Mouse (Mus musculus): ENCODE measurements around the gene Npb. TPM values are rescaled to one million over a fixed set of nuclear protein-coding genes. Genes with fewer than 3 reads are reported as not detected.

Npb gene
- polyA plus RNA-seq, 1 experiment from 2014 or later, result not detected

- H3K4me1 ChIP-seq (ENCODE audit: control insufficient read depth, insufficient read depth, low read length), result peaks cover 3% of the 10 kb centered on the region; the same call in 1 of the 2 replicates
- WGBS, result 77% methylated on average over 35 of the region's 35 CpGs
Observed at GRCm38 (mm10) chr11:120647047-120647830, 39.0 kb downstream of the Npb start.

GRCm38 (mm10) chr11:120648001-120648476 lies 39.8 kb downstream of the Npb start, which contains the start of gene Myadml2:
Myadml2 (minus strand) TSS chr11:120648158.
- peaks cover 5% of the 10 kb centered on the region; the same call in 1 of the 2 replicates for H3K27me3 ChIP-seq (ENCODE audit: control insufficient read depth, insufficient read depth, low read length)
- H3K4me3 ChIP-seq (ENCODE audit: low read depth, low read length), result no peak within 1 kb of the TSS
- peaks cover under 1% of the 10 kb centered on the region; the same call in 1 of the 2 replicates for H3K4me1 ChIP-seq (ENCODE audit: control insufficient read depth, insufficient read depth, low read length)
- no peaks in the 10 kb centered on the region for H3K36me3 ChIP-seq (replicated peaks; ENCODE audit: control insufficient read depth, insufficient read depth, low read depth, low read length)
- ATAC-seq (replicated peaks; ENCODE audit: insufficient number of reproducible peaks, low FRiP score, low TSS enrichment, low read depth), result no peak
- DNase-seq (ENCODE audit: low spot score), result peak; percentile 32
- no peaks in the 10 kb centered on the region for H3K9me3 ChIP-seq (replicated peaks; ENCODE audit: control insufficient read depth, low read length)
- H3K9ac ChIP-seq (replicated peaks; ENCODE audit: low read length), result peak within 1 kb of the TSS; percentile 1; the same call in 1 of the 2 replicates
- no peak within 1 kb of the TSS for H3K27ac ChIP-seq (replicated peaks; ENCODE audit: low read depth, low read length)
- peak within 1 kb of the TSS; percentile 4; the same call in 1 of the 2 replicates for H3K4me2 ChIP-seq (ENCODE audit: low read depth, low read length)
- WGBS, result 2% methylated on average over 13 of the region's 13 CpGs

More at GRCm38 (mm10) chr11:120647047-120647830, 39.0 kb downstream of the Npb start:
- Histone ChIP-seq H3K27me3 (ENCODE audit: control insufficient read depth, insufficient read depth, low read length) (peaks cover 5% of the 10 kb centered on the region; the same call in 1 of the 2 replicates), H3K27ac (replicated peaks; ENCODE audit: low read depth, low read length) (no peak overlapping the region), H3K4me2 (ENCODE audit: low read depth, low read length) (no peak overlapping the region; the same call in 1 of the 2 replicates), H3K9ac (replicated peaks; ENCODE audit: low read length) (no peak overlapping the region; the same call in 1 of the 2 replicates), H3K4me3 (ENCODE audit: low read depth, low read length) (no peak overlapping the region), H3K9me3 (replicated peaks; ENCODE audit: control insufficient read depth, low read length) (no peaks in the 10 kb centered on the region), H3K36me3 (replicated peaks; ENCODE audit: control insufficient read depth, insufficient read depth, low read depth, low read length) (no peaks in the 10 kb centered on the region)
- no peak for DNase-seq (ENCODE audit: low spot score)
- no peak for ATAC-seq (replicated peaks; ENCODE audit: insufficient number of reproducible peaks, low FRiP score, low TSS enrichment, low read depth)

GRCm38 (mm10) chr11:120651872-120652271 lies 43.6 kb downstream of the Npb start:
- H3K4me3 ChIP-seq (ENCODE audit: low read depth, low read length), result no peak overlapping the region
- WGBS, result 68% methylated on average over 3 of the region's 3 CpGs
- no peaks in the 10 kb centered on the region for H3K4me1 ChIP-seq (ENCODE audit: control insufficient read depth, insufficient read depth, low read length)
- DNase-seq (ENCODE audit: low spot score) (no peak), ATAC-seq (replicated peaks; ENCODE audit: insufficient number of reproducible peaks, low FRiP score, low TSS enrichment, low read depth) (no peak)
- no peaks in the 10 kb centered on the region for H3K36me3 ChIP-seq (replicated peaks; ENCODE audit: control insufficient read depth, insufficient read depth, low read depth, low read length)
- no peaks in the 10 kb centered on the region for H3K9me3 ChIP-seq (replicated peaks; ENCODE audit: control insufficient read depth, low read length)
- H3K9ac ChIP-seq (replicated peaks; ENCODE audit: low read length), result no peak overlapping the region
- peaks cover 5% of the 10 kb centered on the region; the same call in 1 of the 2 replicates for H3K27me3 ChIP-seq (ENCODE audit: control insufficient read depth, insufficient read depth, low read length)
- no peak overlapping the region for H3K4me2 ChIP-seq (ENCODE audit: low read depth, low read length)
- no peak overlapping the region for H3K27ac ChIP-seq (replicated peaks; ENCODE audit: low read depth, low read length)

- 66% methylated on average over 3 of the region's 3 CpGs for WGBS
- Histone ChIP-seq H3K27ac (replicated peaks; ENCODE audit: low read depth, low read length) (no peak overlapping the region), H3K4me2 (ENCODE audit: low read depth, low read length) (no peak overlapping the region), H3K4me1 (ENCODE audit: control insufficient read depth, insufficient read depth, low read length) (peaks cover 3% of the 10 kb centered on the region; the same call in 1 of the 2 replicates), H3K9me3 (replicated peaks; ENCODE audit: control insufficient read depth, low read length) (no peaks in the 10 kb centered on the region), H3K4me3 (ENCODE audit: low read depth, low read length) (no peak overlapping the region), H3K9ac (replicated peaks; ENCODE audit: low read length) (no peak overlapping the region), H3K27me3 (ENCODE audit: control insufficient read depth, insufficient read depth, low read length) (peaks cover 22% of the 10 kb centered on the region), H3K36me3 (replicated peaks; ENCODE audit: control insufficient read depth, insufficient read depth, low read depth, low read length) (no peaks in the 10 kb centered on the region)
- ATAC-seq (replicated peaks; ENCODE audit: insufficient number of reproducible peaks, low FRiP score, low TSS enrichment, low read depth), result no peak
- DNase-seq (ENCODE audit: low spot score), result no peak
Observed at GRCm38 (mm10) chr11:120654741-120655140, 46.5 kb downstream of the Npb start.

- H3K4me2 ChIP-seq (ENCODE audit: low read depth, low read length), result no peak overlapping the region
- H3K4me1 ChIP-seq (ENCODE audit: control insufficient read depth, insufficient read depth, low read length), result peaks cover 9% of the 10 kb centered on the region
- H3K9ac ChIP-seq (replicated peaks; ENCODE audit: low read length), result no peak overlapping the region
- no peaks in the 10 kb centered on the region for H3K36me3 ChIP-seq (replicated peaks; ENCODE audit: control insufficient read depth, insufficient read depth, low read depth, low read length)
- H3K27ac ChIP-seq (replicated peaks; ENCODE audit: low read depth, low read length), result no peak overlapping the region
- 82% methylated on average over 4 of the region's 4 CpGs for WGBS
- no peaks in the 10 kb centered on the region for H3K9me3 ChIP-seq (replicated peaks; ENCODE audit: control insufficient read depth, low read length)
- H3K27me3 ChIP-seq (ENCODE audit: control insufficient read depth, insufficient read depth, low read length), result peaks cover 48% of the 10 kb centered on the region
- ATAC-seq (replicated peaks; ENCODE audit: insufficient number of reproducible peaks, low FRiP score, low TSS enrichment, low read depth) (no peak), DNase-seq (ENCODE audit: low spot score) (no peak)
- no peak overlapping the region for H3K4me3 ChIP-seq (ENCODE audit: low read depth, low read length)
Observed at GRCm38 (mm10) chr11:120657301-120657700, 49.0 kb downstream of the Npb start.

Small RNA genes lying within 50 kb of the gene (microRNA-seq; reads per million reads assigned to microRNA genes)
- gene Mir6936 (ENCODE audit: borderline number of aligned reads), result 1.4 reads per million

Other genes starting within 250 kb of the Npb start
- 0.20 and 0.28 TPM in 2 replicates for gene Fscn2, start 246.9 kb upstream of the Npb start, polyA plus RNA-seq (2014; fragmentation: Nextera tagmentation; extraction: Ambion mirVana)
- 20.5 and 24.2 TPM in 2 replicates for gene Faap100, start 229.7 kb upstream of the Npb start, polyA plus RNA-seq (2014; fragmentation: Nextera tagmentation; extraction: Ambion mirVana)
- 42.5 and 44.2 TPM in 2 replicates for gene Nploc4, start 170.8 kb upstream of the Npb start, polyA plus RNA-seq (2014; fragmentation: Nextera tagmentation; extraction: Ambion mirVana)
- 0.56 and 1.2 TPM in 2 replicates for gene Tspan10, start 165.8 kb upstream of the Npb start, polyA plus RNA-seq (2014; fragmentation: Nextera tagmentation; extraction: Ambion mirVana)
- gene Pde6g, start 155.0 kb upstream of the Npb start, polyA plus RNA-seq (2014; fragmentation: Nextera tagmentation; extraction: Ambion mirVana), result 0.48 TPM in 1 of 2 replicates, not detected in the other
- gene Oxld1, start 150.4 kb upstream of the Npb start, polyA plus RNA-seq (2014; fragmentation: Nextera tagmentation; extraction: Ambion mirVana), result 12.2 and 13.0 TPM in 2 replicates
- gene Ccdc137, start 150.4 kb upstream of the Npb start, polyA plus RNA-seq (2014; fragmentation: Nextera tagmentation; extraction: Ambion mirVana), result 26.7 and 28.5 TPM in 2 replicates
- 52.3 and 60.5 TPM in 2 replicates for gene Arl16, start 140.9 kb upstream of the Npb start, polyA plus RNA-seq (2014; fragmentation: Nextera tagmentation; extraction: Ambion mirVana)
- 161 and 162 TPM in 2 replicates for gene Mrpl12, start 123.9 kb upstream of the Npb start, polyA plus RNA-seq (2014; fragmentation: Nextera tagmentation; extraction: Ambion mirVana)
- gene Slc25a10, start 116.6 kb upstream of the Npb start, polyA plus RNA-seq (2014; fragmentation: Nextera tagmentation; extraction: Ambion mirVana), result 46.9 and 53.6 TPM in 2 replicates
- gene Gcgr, start 77.8 kb upstream of the Npb start, polyA plus RNA-seq (2014; fragmentation: Nextera tagmentation; extraction: Ambion mirVana), result 0.43 and 0.91 TPM in 2 replicates
- gene Mcrip1, start 58.8 kb upstream of the Npb start, polyA plus RNA-seq (2014; fragmentation: Nextera tagmentation; extraction: Ambion mirVana), result 223 and 249 TPM in 2 replicates
- gene Ppp1r27, start 57.3 kb upstream of the Npb start, polyA plus RNA-seq (2014; fragmentation: Nextera tagmentation; extraction: Ambion mirVana), result not detected in 2 replicates
- gene P4hb, start 35.2 kb upstream of the Npb start, polyA plus RNA-seq (2014; fragmentation: Nextera tagmentation; extraction: Ambion mirVana), result 626 and 629 TPM in 2 replicates
- gene Arhgdia, start 26.9 kb upstream of the Npb start, polyA plus RNA-seq (2014; fragmentation: Nextera tagmentation; extraction: Ambion mirVana), result 511 and 567 TPM in 2 replicates
- 748 and 893 TPM in 2 replicates for gene Alyref, start 10.1 kb upstream of the Npb start, polyA plus RNA-seq (2014; fragmentation: Nextera tagmentation; extraction: Ambion mirVana)
- gene Anapc11, start 10.1 kb upstream of the Npb start, polyA plus RNA-seq (2014; fragmentation: Nextera tagmentation; extraction: Ambion mirVana), result 177 and 197 TPM in 2 replicates
- 75.3 and 76.9 TPM in 2 replicates for gene Pcyt2, start 9.5 kb downstream of the Npb start, polyA plus RNA-seq (2014; fragmentation: Nextera tagmentation; extraction: Ambion mirVana)
- 20.7 and 20.8 TPM in 2 replicates for gene Sirt7, start 16.8 kb downstream of the Npb start, polyA plus RNA-seq (2014; fragmentation: Nextera tagmentation; extraction: Ambion mirVana)
- gene Mafg, start 25.1 kb downstream of the Npb start, polyA plus RNA-seq (2014; fragmentation: Nextera tagmentation; extraction: Ambion mirVana), result 16.7 and 18.1 TPM in 2 replicates
- 26.3 and 27.1 TPM in 2 replicates for gene Pycr1, start 35.3 kb downstream of the Npb start, polyA plus RNA-seq (2014; fragmentation: Nextera tagmentation; extraction: Ambion mirVana)
- not detected in 2 replicates for gene Myadml2, start 39.7 kb downstream of the Npb start, polyA plus RNA-seq (2014; fragmentation: Nextera tagmentation; extraction: Ambion mirVana)
- 2.5 and 3.2 TPM in 2 replicates for gene Notum, start 52.7 kb downstream of the Npb start, polyA plus RNA-seq (2014; fragmentation: Nextera tagmentation; extraction: Ambion mirVana)
- 99.6 and 107 TPM in 2 replicates for gene Aspscr1, start 64.5 kb downstream of the Npb start, polyA plus RNA-seq (2014; fragmentation: Nextera tagmentation; extraction: Ambion mirVana)
- gene Cenpx, start 105.3 kb downstream of the Npb start, polyA plus RNA-seq (2014; fragmentation: Nextera tagmentation; extraction: Ambion mirVana), result 118 and 124 TPM in 2 replicates
- gene Lrrc45, start 105.4 kb downstream of the Npb start, polyA plus RNA-seq (2014; fragmentation: Nextera tagmentation; extraction: Ambion mirVana), result 35.0 and 35.9 TPM in 2 replicates
- gene Rac3, start 113.0 kb downstream of the Npb start, polyA plus RNA-seq (2014; fragmentation: Nextera tagmentation; extraction: Ambion mirVana), result 9.7 and 10.9 TPM in 2 replicates
- 10.7 and 11.7 TPM in 2 replicates for gene Dcxr, start 118.8 kb downstream of the Npb start, polyA plus RNA-seq (2014; fragmentation: Nextera tagmentation; extraction: Ambion mirVana)
- gene Cbr2, start 123.6 kb downstream of the Npb start, polyA plus RNA-seq (2014; fragmentation: Nextera tagmentation; extraction: Ambion mirVana), result 3.3 and 3.7 TPM in 2 replicates
- 9.0 and 11.0 TPM in 2 replicates for gene Hmga1b, start 154.3 kb downstream of the Npb start, polyA plus RNA-seq (2014; fragmentation: Nextera tagmentation; extraction: Ambion mirVana)
- 16.2 and 21.2 TPM in 2 replicates for gene Rfng, start 175.7 kb downstream of the Npb start, polyA plus RNA-seq (2014; fragmentation: Nextera tagmentation; extraction: Ambion mirVana)
- 262 and 276 TPM in 2 replicates for gene Gps1, start 175.8 kb downstream of the Npb start, polyA plus RNA-seq (2014; fragmentation: Nextera tagmentation; extraction: Ambion mirVana)
- gene Dus1l, start 187.9 kb downstream of the Npb start, polyA plus RNA-seq (2014; fragmentation: Nextera tagmentation; extraction: Ambion mirVana), result 72.4 and 72.8 TPM in 2 replicates
- gene Fasn, start 216.1 kb downstream of the Npb start, polyA plus RNA-seq (2014; fragmentation: Nextera tagmentation; extraction: Ambion mirVana), result 56.1 and 66.1 TPM in 2 replicates